Mouse (Mus musculus) kidney, adult 2 months (tissue): ENCODE results near the gene Zfp90.

Experiments
- CTCF ChIP-seq: fragments of 200-500 bp; conservative IDR thresholded peaks from 2 replicates; pipeline ENCODE4 v1.5.1; 2011; ENCODE audit warnings: low read depth, mild to moderate bottlenecking, control low read depth, low read length, moderate library complexity, mixed read lengths; ENCODE audit not compliant: insufficient read depth, insufficient read length
- POLR2A ChIP-seq: fragments of 200-500 bp; IDR thresholded peaks from one replicate; pipeline ENCODE4 v1.6.1; 2011; ENCODE audit warnings: low read depth, low read length, control low read depth

GRCm38 (mm10) chr8:106369069-106369468 is 46.1 kb upstream of the Zfp90 start:
- TF ChIP-seq POLR2A, result no peak
- TF ChIP-seq CTCF, result no peak
